Mouse (Mus musculus) midbrain, embryonic 11.5 days (tissue): ENCODE results near the gene Churc1. TPM values are rescaled to one million over a fixed set of nuclear protein-coding genes. Genes with fewer than 3 reads are reported as not detected.

Source experiments
- polyA plus RNA-seq: library from polyadenylated mRNA; unstranded; fragments of >200 nt; fragmentation: Nextera tagmentation; extraction: Ambion mirVana; gene quantifications from 2 replicates; pipeline ENCODE4 v1.2.1, GENCODE M21; 2014

Gene Churc1
- polyA plus RNA-seq, 1 experiment from 2014 or later, result 81.9 TPM

Other genes with a start within 250 kb of the Churc1 start
- 0.62 and 1.3 TPM in 2 replicates for gene Plekhg3, start 234.6 kb upstream of the Churc1 start, polyA plus RNA-seq
- gene Sptb, start 55.0 kb upstream of the Churc1 start, polyA plus RNA-seq, result 3.1 and 3.6 TPM in 2 replicates
- 42.7 and 43.5 TPM in 2 replicates for gene Fntb, start 51 bp downstream of the Churc1 start, polyA plus RNA-seq
- gene Gpx2, start 30.0 kb downstream of the Churc1 start, polyA plus RNA-seq, result not detected in 2 replicates
- gene Rab15, start 57.4 kb downstream of the Churc1 start, polyA plus RNA-seq, result 7.7 and 10.1 TPM in 2 replicates
- 29.2 and 37.5 TPM in 2 replicates for gene Max, start 196.7 kb downstream of the Churc1 start, polyA plus RNA-seq